Mouse (Mus musculus): Measurements from ENCODE around the gene Lhx1. TPM values are rescaled to one million over a fixed set of nuclear protein-coding genes. Genes with fewer than 3 reads are reported as not detected.

Lhx1 gene
- polyA plus RNA-seq, 1 experiment from 2014 or later: 0.04 TPM

DNA sequence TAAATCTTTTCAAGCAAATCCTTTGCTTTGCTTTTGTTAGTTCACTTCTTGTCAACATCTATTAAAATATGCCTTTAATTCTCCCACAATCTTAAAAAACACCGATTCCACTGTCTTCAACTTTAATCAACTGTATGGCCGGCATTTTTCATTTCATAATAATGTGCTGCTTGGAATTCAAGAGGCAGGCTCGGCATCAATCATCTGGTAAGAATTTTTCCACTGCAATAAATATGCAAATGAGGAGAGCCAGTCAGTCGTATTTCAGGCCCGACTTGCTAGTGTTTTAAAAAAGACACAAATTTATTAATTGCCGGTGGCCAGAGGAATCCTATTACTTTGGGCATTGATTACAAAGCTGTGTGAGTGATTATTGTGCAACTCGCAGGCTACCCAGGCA is 43.7 kb downstream of the Lhx1 start:
- Histone ChIP-seq H3K4me2 (no peak overlapping the region), H3K9ac (ENCODE audit: low read depth, low read length) (no peak overlapping the region), H3K27me3 (ENCODE audit: control insufficient read depth, insufficient read depth, low read length) (no peaks in the 10 kb centered on the region), H3K4me3 (ENCODE audit: low read depth, low read length) (no peak overlapping the region), H3K27ac (ENCODE audit: low read depth, low read length) (no peak overlapping the region), H3K4me1 (ENCODE audit: control insufficient read depth, insufficient read depth, low read length) (no peaks in the 10 kb centered on the region), H3K9me3 (replicated peaks; ENCODE audit: control insufficient read depth, low read length) (no peaks in the 10 kb centered on the region), H3K36me3 (ENCODE audit: control insufficient read depth, insufficient read depth, low read length) (no peaks in the 10 kb centered on the region)
- no peak for ATAC-seq (replicated peaks; ENCODE audit: insufficient number of reproducible peaks, low FRiP score, low TSS enrichment)
- 83% methylated on average over 7 of the region's 7 CpGs for WGBS (ENCODE audit: insufficient replicate concordance)

GRCm38 (mm10) chr11:84480451-84480850 is 44.9 kb downstream of the Lhx1 start:
- WGBS (ENCODE audit: insufficient replicate concordance): 78% methylated on average over 3 of the region's 3 CpGs
- H3K9ac ChIP-seq (ENCODE audit: low read depth, low read length): no peak overlapping the region
- no peak overlapping the region for H3K27ac ChIP-seq (ENCODE audit: low read depth, low read length)
- no peaks in the 10 kb centered on the region for H3K36me3 ChIP-seq (ENCODE audit: control insufficient read depth, insufficient read depth, low read length)
- no peak for ATAC-seq (replicated peaks; ENCODE audit: insufficient number of reproducible peaks, low FRiP score, low TSS enrichment)
- no peaks in the 10 kb centered on the region for H3K9me3 ChIP-seq (replicated peaks; ENCODE audit: control insufficient read depth, low read length)
- no peaks in the 10 kb centered on the region for H3K4me1 ChIP-seq (ENCODE audit: control insufficient read depth, insufficient read depth, low read length)
- H3K4me3 ChIP-seq (ENCODE audit: low read depth, low read length): no peak overlapping the region
- no peak overlapping the region for H3K4me2 ChIP-seq
- no peaks in the 10 kb centered on the region for H3K27me3 ChIP-seq (ENCODE audit: control insufficient read depth, insufficient read depth, low read length)

DNA sequence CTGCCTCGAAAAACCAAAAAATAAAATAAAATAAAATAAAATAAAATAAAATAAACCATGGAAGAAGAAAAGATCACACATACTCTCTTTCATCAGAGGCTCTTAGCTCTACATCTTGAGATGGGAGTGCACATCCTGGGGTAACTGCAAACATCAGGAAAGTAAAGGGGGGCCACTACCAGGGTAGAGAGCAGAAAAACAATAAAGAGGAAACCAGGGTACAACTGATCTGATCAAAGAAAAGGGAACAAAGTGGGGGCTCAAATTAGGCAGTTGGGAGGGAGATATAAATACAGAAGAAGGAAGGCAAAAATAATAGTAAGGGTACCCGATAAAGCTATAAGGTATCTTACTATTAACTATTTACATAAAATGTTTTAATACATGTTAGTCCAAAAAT is 48.7 kb downstream of the Lhx1 start:
- H3K27ac ChIP-seq (ENCODE audit: low read depth, low read length): no peak overlapping the region
- no peaks in the 10 kb centered on the region for H3K9me3 ChIP-seq (replicated peaks; ENCODE audit: control insufficient read depth, low read length)
- no peak for ATAC-seq (replicated peaks; ENCODE audit: insufficient number of reproducible peaks, low FRiP score, low TSS enrichment)
- H3K27me3 ChIP-seq (ENCODE audit: control insufficient read depth, insufficient read depth, low read length): no peaks in the 10 kb centered on the region
- no peak overlapping the region for H3K4me2 ChIP-seq
- whole genome bisulfite sequencing (ENCODE audit: insufficient replicate concordance): 83% methylated on average over 2 of the region's 2 CpGs
- H3K36me3 ChIP-seq (ENCODE audit: control insufficient read depth, insufficient read depth, low read length): no peaks in the 10 kb centered on the region
- 0 out of 2 replicates have a peak, but pooled peaks cover 3% of the 10 kb centered on the region for H3K4me1 ChIP-seq (ENCODE audit: control insufficient read depth, insufficient read depth, low read length)
- H3K4me3 ChIP-seq (ENCODE audit: low read depth, low read length): no peak overlapping the region
- H3K9ac ChIP-seq (ENCODE audit: low read depth, low read length): no peak overlapping the region

DNA sequence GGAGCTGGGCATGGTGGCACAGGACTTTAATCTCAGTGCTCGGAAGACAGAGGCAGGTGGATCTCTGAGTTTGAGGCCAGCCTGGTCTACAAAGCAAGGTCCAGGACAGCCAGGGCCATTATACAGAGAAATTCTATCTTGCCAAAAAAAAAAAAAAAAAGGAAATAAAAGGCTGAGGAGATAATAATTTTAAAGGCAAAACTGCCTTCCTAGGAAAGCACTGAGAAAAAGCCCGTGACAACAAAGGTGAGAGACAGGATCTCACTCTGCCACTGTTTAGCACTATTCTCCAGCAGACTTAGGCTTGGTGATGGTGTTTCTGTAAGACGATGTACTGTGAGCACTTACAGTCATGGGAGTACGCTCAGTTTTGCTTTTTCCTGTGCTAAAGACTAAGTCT is 49.3 kb downstream of the Lhx1 start:
- H3K4me3 ChIP-seq (ENCODE audit: low read depth, low read length): no peak overlapping the region
- H3K9ac ChIP-seq (ENCODE audit: low read depth, low read length): no peak overlapping the region
- H3K27ac ChIP-seq (ENCODE audit: low read depth, low read length): no peak overlapping the region
- H3K27me3 ChIP-seq (ENCODE audit: control insufficient read depth, insufficient read depth, low read length): no peaks in the 10 kb centered on the region
- H3K9me3 ChIP-seq (replicated peaks; ENCODE audit: control insufficient read depth, low read length): no peaks in the 10 kb centered on the region
- no peak overlapping the region for H3K4me2 ChIP-seq
- ATAC-seq (replicated peaks; ENCODE audit: insufficient number of reproducible peaks, low FRiP score, low TSS enrichment): no peak
- 0 out of 2 replicates have a peak, but pooled peaks cover 3% of the 10 kb centered on the region for H3K4me1 ChIP-seq (ENCODE audit: control insufficient read depth, insufficient read depth, low read length)
- no peaks in the 10 kb centered on the region for H3K36me3 ChIP-seq (ENCODE audit: control insufficient read depth, insufficient read depth, low read length)
- WGBS (ENCODE audit: insufficient replicate concordance): 95% methylated on average over 4 of the region's 4 CpGs

GRCm38 (mm10) chr11:84473093-84473667 is 52.2 kb downstream of the Lhx1 start:
- Histone ChIP-seq H3K27me3 (ENCODE audit: control insufficient read depth, insufficient read depth, low read length) (no peaks in the 10 kb centered on the region), H3K4me3 (ENCODE audit: low read depth, low read length) (no peak overlapping the region), H3K4me2 (no peak overlapping the region), H3K4me1 (ENCODE audit: control insufficient read depth, insufficient read depth, low read length) (0 out of 2 replicates have a peak, but pooled peaks cover 3% of the 10 kb centered on the region), H3K36me3 (ENCODE audit: control insufficient read depth, insufficient read depth, low read length) (peaks cover 5% of the 10 kb centered on the region), H3K27ac (ENCODE audit: low read depth, low read length) (no peak overlapping the region), H3K9me3 (replicated peaks; ENCODE audit: control insufficient read depth, low read length) (no peaks in the 10 kb centered on the region), H3K9ac (ENCODE audit: low read depth, low read length) (no peak overlapping the region)
- WGBS (ENCODE audit: insufficient replicate concordance): 54% methylated on average over 4 of the region's 4 CpGs
- no peak for ATAC-seq (replicated peaks; ENCODE audit: insufficient number of reproducible peaks, low FRiP score, low TSS enrichment)

Other genes starting within 250 kb of the Lhx1 start
- 28.2 and 34.6 TPM in 2 replicates for gene Aatf, start 12.0 kb downstream of the Lhx1 start, polyA plus RNA-seq (2014; fragmentation: Nextera tagmentation; extraction: Ambion mirVana)

Measured in heart, embryonic 11.5 days (tissue).